Mouse (Mus musculus) kidney, adult 8-10 months (tissue): ENCODE data around the gene Cd44.

Source experiments
- DNase-seq, 2 experiments: peaks; one replicate each; pipeline ENCODE4 v3.0.0; 2022

The Cd44 gene

GRCm38 (mm10) chr2:102868444-102868843 is 33.0 kb downstream of the Cd44 start:
- no peak for DNase-seq

- DNase-seq, result no peak
Measured at GRCm38 (mm10) chr2:102867396-102868088, 33.9 kb downstream of the Cd44 start.

GRCm38 (mm10) chr2:102866594-102866993 is 34.9 kb downstream of the Cd44 start:
- no peak for DNase-seq

GRCm38 (mm10) chr2:102865354-102865752 is 36.1 kb downstream of the Cd44 start:
- DNase-seq, result no peak

- no peak for DNase-seq
Measured at GRCm38 (mm10) chr2:102864695-102865353, 36.6 kb downstream of the Cd44 start.

- DNase-seq, result no peak
Measured at GRCm38 (mm10) chr2:102864036-102864435, 37.4 kb downstream of the Cd44 start.

GRCm38 (mm10) chr2:102863583-102863982 is 37.9 kb downstream of the Cd44 start:
- DNase-seq, result no peak

- DNase-seq, result no peak
Measured at GRCm38 (mm10) chr2:102862706-102863105, 38.8 kb downstream of the Cd44 start.

GRCm38 (mm10) chr2:102858271-102858670 is 43.2 kb downstream of the Cd44 start:
- no peak for DNase-seq

- DNase-seq, result no peak
Measured at GRCm38 (mm10) chr2:102853297-102853696, 48.2 kb downstream of the Cd44 start.

- DNase-seq, result no peak
Measured at GRCm38 (mm10) chr2:102851936-102852477, 49.5 kb downstream of the Cd44 start.

- no peak for DNase-seq
Measured at GRCm38 (mm10) chr2:102850026-102850425, 51.4 kb downstream of the Cd44 start.

- no peak for DNase-seq
Measured at GRCm38 (mm10) chr2:102848811-102849433, 52.5 kb downstream of the Cd44 start.

- no peak for DNase-seq
Measured at GRCm38 (mm10) chr2:102841231-102841630, 60.2 kb downstream of the Cd44 start.

GRCm38 (mm10) chr2:102838179-102838578 is 63.3 kb downstream of the Cd44 start:
- no peak for DNase-seq

- no peak for DNase-seq
Measured at GRCm38 (mm10) chr2:102831547-102831946, 69.9 kb downstream of the Cd44 start.

- DNase-seq, result peak; percentile 51 to 68
Measured at GRCm38 (mm10) chr2:102829201-102829600, 72.3 kb downstream of the Cd44 start.

- DNase-seq, result no peak
Measured at GRCm38 (mm10) chr2:102828381-102828780, 73.1 kb downstream of the Cd44 start.

GRCm38 (mm10) chr2:102827841-102828240 is 73.6 kb downstream of the Cd44 start:
- DNase-seq, result no peak

- no peak for DNase-seq
Measured at GRCm38 (mm10) chr2:102825961-102826633, 75.4 kb downstream of the Cd44 start.

GRCm38 (mm10) chr2:102822036-102822435 is 79.4 kb downstream of the Cd44 start:
- no peak for DNase-seq

GRCm38 (mm10) chr2:102820790-102821189 is 80.7 kb downstream of the Cd44 start:
- no peak for DNase-seq

- DNase-seq, result no peak
Measured at GRCm38 (mm10) chr2:102820225-102820711, 81.2 kb downstream of the Cd44 start.
